Mouse (Mus musculus) midbrain, embryonic 10.5 days (tissue): ENCODE measurements around the gene Rcbtb1. TPM values are rescaled to one million over a fixed set of nuclear protein-coding genes. Genes with fewer than 3 reads are reported as not detected.
"Not testable (repeated sequence)": the region's sequence is repeated elsewhere in the genome, so short reads cannot be mapped to it uniquely, and the experiment has no call there.

Source experiments
- DNase-seq: peaks from one replicate; pipeline ENCODE4 v3.0.0-alpha.2; 2017; ENCODE audit warnings: low spot score
- H3K27ac ChIP-seq: fragments of 300-500 bp; sonication (generic); replicated peaks from 2 replicates; pipeline ENCODE4 v1.5.1; 2016; ENCODE audit warnings: mild to moderate bottlenecking
- H3K27me3 ChIP-seq: fragments of 300-500 bp; sonication (generic); 2 replicates; pipeline ENCODE4 v1.6.1; 2016; ENCODE audit warnings: low read depth, mild to moderate bottlenecking; ENCODE audit not compliant: poor library complexity, severe bottlenecking
- H3K36me3 ChIP-seq: fragments of 300-500 bp; sonication (generic); 2 replicates; pipeline ENCODE4 v1.6.1; 2016; ENCODE audit warnings: mild to moderate bottlenecking, moderate library complexity
- H3K4me1 ChIP-seq: fragments of 300-500 bp; sonication (generic); 2 replicates; pipeline ENCODE4 v1.6.1; 2016
- H3K4me3 ChIP-seq: fragments of 300-500 bp; sonication (generic); 2 replicates; pipeline ENCODE4 v1.5.1; 2016; ENCODE audit warnings: mild to moderate bottlenecking, moderate library complexity
- H3K9me3 ChIP-seq: fragments of 300-500 bp; sonication (generic); replicated peaks from 2 replicates; pipeline ENCODE4 v1.6.1; 2016; ENCODE audit warnings: mild to moderate bottlenecking
- WGBS: fragments of 180-500 bp; shearing (Covaris S2); methylation state at CpG from one replicate; pipeline ENCODE4 v1.1.7; 2016; 5-methylcytosine and 5-hydroxymethylcytosine counted together
- polyA plus RNA-seq: library from polyadenylated mRNA; unstranded; fragments of >200 nt; fragmentation: Nextera tagmentation; extraction: Ambion mirVana; gene quantifications from 2 replicates; pipeline ENCODE4 v1.2.1, GENCODE M21; 2016

Gene Rcbtb1
- polyA plus RNA-seq, 1 experiment from 2014 or later = 114 TPM

DNA sequence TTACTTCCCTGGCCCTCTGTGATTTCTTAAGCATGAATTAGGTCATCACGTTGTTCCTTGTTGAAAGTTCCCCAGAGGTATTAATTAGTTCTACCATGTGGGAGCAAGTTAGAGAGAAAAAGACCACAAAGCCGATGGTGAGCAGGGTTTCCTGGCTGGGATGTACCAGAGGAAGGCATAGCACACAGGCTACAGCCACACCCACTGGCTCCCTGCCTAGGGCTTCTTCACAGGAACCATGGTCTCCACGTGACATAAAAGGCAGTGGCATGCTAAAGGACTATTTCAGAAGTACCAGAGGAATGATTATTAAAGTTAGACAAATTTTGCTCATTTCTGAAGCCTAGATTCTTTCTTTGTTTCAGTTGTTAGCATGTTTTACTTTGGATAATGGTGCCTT is 18.2 kb downstream of the Rcbtb1 start:
- Histone ChIP-seq H3K27ac (no peak overlapping the region), H3K9me3 (no peaks in the 10 kb centered on the region), H3K4me1 (no peaks in the 10 kb centered on the region), H3K36me3 (peaks cover 99% of the 10 kb centered on the region), H3K4me3 (no peak overlapping the region), H3K27me3 (no peaks in the 10 kb centered on the region)
- WGBS = 93% methylated on average over 3 of the region's 3 CpGs
- DNase-seq = no peak

DNA sequence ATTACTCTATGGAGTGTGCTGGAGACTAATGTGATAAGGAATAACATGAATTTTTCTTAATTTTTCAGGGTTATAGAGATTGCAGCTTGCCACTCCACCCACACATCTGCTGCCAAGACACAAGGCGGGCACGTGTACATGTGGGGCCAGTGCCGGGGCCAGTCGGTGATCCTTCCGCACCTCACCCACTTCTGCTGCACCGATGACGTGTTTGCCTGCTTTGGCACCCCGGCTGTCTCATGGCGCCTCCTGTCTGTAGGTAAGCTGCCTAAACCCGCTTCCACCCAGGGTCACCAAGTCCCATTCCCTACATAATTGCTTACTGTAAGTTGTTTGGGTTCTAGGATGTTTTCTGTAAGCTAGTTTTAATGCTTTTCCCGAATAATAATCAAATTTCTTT is 25.2 kb downstream of the Rcbtb1 start:
- no peaks in the 10 kb centered on the region for H3K9me3 ChIP-seq
- DNase-seq = no peak
- no peaks in the 10 kb centered on the region for H3K27me3 ChIP-seq
- 95% methylated on average over 11 of the region's 11 CpGs for WGBS
- H3K4me3 ChIP-seq = no peak overlapping the region
- no peak overlapping the region for H3K27ac ChIP-seq
- H3K4me1 ChIP-seq = no peaks in the 10 kb centered on the region
- peaks cover 100% of the 10 kb centered on the region for H3K36me3 ChIP-seq

DNA sequence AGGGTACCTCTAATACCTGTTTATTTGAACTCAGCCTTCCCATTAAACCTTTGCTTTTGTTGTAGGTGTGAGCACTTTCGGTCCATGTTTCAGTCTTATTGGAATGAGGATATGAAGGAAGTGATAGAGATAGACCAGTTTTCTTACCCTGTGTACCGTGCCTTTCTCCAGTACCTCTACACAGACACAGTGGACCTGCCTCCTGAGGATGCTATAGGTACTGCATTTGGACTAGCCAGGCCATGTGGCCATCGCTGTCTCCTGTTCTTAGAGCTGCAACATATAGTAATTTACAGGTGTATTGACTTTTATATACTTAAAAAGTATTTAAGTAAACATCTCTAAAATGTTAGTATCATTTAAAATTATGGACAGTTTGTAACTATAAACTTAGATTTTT is 28.8 kb downstream of the Rcbtb1 start:
- H3K27me3 ChIP-seq = no peaks in the 10 kb centered on the region
- no peaks in the 10 kb centered on the region for H3K4me1 ChIP-seq
- no peak overlapping the region for H3K27ac ChIP-seq
- H3K36me3 ChIP-seq = peaks cover 100% of the 10 kb centered on the region
- H3K9me3 ChIP-seq = no peaks in the 10 kb centered on the region
- WGBS = 93% methylated on average over 3 of the region's 3 CpGs
- no peak for DNase-seq
- no peak overlapping the region for H3K4me3 ChIP-seq

DNA sequence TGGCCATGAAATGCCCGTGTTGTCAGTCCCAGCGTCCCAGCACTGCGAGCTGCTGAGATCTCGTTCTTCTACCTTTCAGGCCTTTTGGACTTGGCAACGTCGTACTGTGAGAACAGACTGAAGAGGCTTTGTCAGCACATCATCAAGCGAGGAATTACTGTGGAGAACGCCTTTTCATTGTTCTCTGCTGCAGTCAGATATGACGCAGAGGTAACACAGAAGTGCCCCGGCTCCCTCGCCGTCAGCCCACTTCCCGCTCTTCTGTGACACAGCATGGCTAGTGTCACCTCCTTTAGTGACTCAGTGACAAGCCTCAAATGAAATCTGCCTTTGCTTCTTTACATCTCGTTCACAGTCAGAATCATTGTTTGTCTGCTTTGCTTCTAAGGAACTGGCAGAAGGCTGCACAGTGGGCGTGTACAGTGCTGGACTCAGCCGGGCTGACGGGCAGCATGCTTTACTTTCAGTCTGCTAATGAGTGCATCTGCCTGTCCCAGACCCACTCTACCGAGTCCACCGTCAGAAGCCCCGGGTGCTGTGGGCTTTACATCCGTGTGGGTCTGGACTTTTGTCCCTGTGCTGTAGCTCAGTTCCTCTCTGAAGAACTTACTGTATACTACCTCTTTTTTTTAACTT is 29.4 kb downstream of the Rcbtb1 start:
- Histone ChIP-seq H3K9me3 (no peaks in the 10 kb centered on the region), H3K36me3 (peaks cover 100% of the 10 kb centered on the region), H3K27ac (no peak overlapping the region), H3K4me1 (no peaks in the 10 kb centered on the region), H3K4me3 (no peak overlapping the region), H3K27me3 (no peaks in the 10 kb centered on the region)
- WGBS = 95% methylated on average over 21 of the region's 21 CpGs
- no peak for DNase-seq

DNA sequence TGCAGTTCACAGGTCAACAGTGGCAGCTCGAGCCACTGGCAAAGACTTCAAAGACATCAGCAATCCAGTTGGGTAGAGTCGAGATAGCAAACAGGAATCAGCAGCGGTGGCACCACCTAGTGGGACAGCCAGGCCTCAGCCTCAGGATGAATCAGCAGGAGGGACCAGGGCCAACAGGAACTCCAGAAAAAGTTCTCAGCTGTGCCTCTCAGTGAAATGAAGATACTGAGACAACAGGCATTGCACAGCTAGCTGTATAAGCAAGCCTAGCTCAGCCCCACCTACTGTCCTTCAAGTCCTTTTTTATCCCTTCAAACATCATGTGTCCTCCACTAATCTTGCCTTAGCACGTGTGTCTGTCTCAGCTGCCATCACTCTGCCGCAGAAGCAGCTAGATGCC is 31.0 kb downstream of the Rcbtb1 start:
- H3K4me3 ChIP-seq = no peak overlapping the region
- H3K9me3 ChIP-seq = no peaks in the 10 kb centered on the region; the same call in 1 of the 2 replicates
- WGBS = 75% methylated on average over 5 of the region's 5 CpGs
- H3K27ac ChIP-seq = no peak overlapping the region
- H3K27me3 ChIP-seq = no peaks in the 10 kb centered on the region
- no peak for DNase-seq
- H3K4me1 ChIP-seq = no peaks in the 10 kb centered on the region
- peaks cover 100% of the 10 kb centered on the region for H3K36me3 ChIP-seq

DNA sequence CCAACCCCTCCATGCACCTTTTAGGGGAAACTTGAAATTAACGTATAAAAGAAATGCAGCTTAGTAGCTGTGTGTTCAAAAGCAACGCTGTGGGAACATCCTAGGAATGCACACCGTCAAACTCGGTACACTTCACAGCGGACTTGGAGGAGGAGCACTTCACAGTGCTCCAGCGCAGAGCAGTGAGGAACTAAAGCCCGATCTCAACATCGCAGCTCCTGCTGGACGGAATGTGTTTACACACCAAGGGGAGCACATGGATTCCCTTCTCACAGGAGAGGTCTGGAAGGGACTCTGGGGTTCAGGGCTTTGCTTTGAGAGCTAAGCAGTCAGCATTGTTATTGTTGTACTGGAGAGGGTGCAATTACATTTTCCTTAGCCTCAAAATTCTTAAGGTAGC is 32.6 kb downstream of the Rcbtb1 start:
- DNase-seq = no peak
- Histone ChIP-seq H3K27ac (no peak overlapping the region), H3K36me3 (peaks cover 100% of the 10 kb centered on the region), H3K4me3 (no peak overlapping the region), H3K9me3 (peaks cover 12% of the 10 kb centered on the region), H3K4me1 (no peaks in the 10 kb centered on the region), H3K27me3 (no peaks in the 10 kb centered on the region)
- WGBS = 95% methylated on average over 9 of the region's 9 CpGs

DNA sequence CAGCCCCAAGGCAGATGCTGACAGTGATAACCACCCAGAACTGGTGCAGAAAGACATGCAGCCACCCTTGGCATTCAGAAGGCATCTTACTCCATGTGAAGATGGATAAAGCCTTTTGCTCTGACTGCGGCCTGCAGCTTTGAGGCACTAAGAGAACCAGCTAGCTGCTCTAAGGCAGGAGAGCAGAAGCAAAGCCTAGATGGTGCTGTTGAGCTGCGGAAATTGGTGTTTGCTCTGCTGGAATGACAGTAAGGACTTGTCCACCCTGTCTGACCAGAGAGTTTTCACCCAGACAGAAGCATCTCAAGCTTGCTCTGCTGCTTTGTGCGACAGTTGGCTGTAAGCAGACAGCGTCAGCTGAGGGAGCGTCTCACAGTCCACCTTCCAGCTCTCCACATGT is 49.3 kb downstream of the Rcbtb1 start:
- not testable (repeated sequence) for H3K36me3 ChIP-seq, DNase-seq, H3K4me1 ChIP-seq, H3K27ac ChIP-seq, H3K4me3 ChIP-seq, H3K9me3 ChIP-seq, H3K27me3 ChIP-seq
- WGBS = 66% methylated on average over 5 of the region's 5 CpGs

DNA sequence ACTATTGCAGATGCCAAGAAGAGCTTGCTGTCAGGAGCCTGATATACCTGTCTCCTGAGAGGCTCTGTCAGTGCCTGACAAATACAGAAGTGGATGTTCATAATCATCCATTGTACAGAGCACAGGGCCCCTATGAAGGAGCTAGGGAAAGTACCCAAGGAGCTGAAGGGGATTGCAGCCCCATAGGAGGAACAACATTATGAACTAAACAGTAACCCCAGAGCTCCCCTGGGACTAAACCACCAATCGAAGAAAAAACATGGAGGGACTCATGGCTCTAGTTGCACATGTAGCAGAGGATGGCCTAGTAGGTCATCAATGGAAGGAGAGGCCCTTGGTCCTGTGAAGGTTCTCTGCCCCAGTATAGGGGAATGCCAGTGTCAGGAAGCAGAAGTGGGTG is 54.9 kb downstream of the Rcbtb1 start:
- not testable (repeated sequence) for H3K4me1 ChIP-seq, H3K27me3 ChIP-seq, H3K27ac ChIP-seq, H3K36me3 ChIP-seq, H3K9me3 ChIP-seq, H3K4me3 ChIP-seq, DNase-seq
- WGBS = 86% methylated on average over 1 of the region's 1 CpGs

DNA sequence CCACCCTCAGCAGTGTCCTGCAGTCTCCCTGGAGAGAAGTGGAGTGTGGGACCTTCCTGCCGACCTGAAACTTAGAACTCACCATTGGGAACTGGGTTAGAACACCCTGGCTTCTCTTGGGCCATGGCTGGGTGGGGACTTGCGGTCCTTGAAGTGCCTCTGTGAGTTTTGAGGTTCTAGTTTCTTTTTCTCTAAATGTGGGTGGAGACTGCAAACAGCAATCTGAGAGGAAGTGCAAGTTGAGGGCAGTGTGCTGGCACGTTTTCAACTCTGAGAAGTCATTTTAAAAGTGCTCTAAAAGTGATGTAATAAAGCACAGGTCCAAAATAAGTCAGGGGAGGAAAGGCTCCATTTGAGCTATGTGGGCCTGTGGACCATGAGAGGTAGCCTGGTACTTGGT is 59.0 kb downstream of the Rcbtb1 start, which contains the start of gene Gm6904:
TSS of gene Gm6904 (minus strand) at position 161 of the 400 bp plus-strand sequence.
- WGBS = 81% methylated on average over 3 of the region's 3 CpGs
- Histone ChIP-seq H3K4me1 (no peaks in the 10 kb centered on the region), H3K9me3 (no peaks in the 10 kb centered on the region), H3K4me3 (no peak within 1 kb of the TSS), H3K36me3 (no peaks in the 10 kb centered on the region), H3K27me3 (no peaks in the 10 kb centered on the region), H3K27ac (no peak within 1 kb of the TSS)
- DNase-seq = no peak

DNA sequence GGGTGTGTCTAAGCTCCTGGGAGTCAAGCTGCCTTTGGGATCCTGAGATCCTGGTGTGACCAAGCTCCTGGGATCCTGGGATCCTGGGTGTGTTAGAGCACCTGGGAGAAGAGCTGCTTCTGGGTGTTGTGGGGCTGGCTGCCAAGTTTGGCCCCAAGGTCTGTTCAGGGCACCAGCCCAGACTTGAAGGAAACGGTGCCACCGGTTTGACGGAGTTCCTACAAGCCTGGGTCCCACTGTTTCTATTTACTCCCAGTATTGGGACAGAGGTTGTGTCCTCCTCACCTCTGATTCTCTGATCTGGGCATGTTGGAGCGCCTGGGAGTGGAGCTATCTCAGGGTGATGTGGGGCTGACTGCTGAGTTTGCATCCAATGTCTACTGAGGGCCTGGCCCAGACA is 74.0 kb downstream of the Rcbtb1 start:
- H3K27ac ChIP-seq, H3K27me3 ChIP-seq, H3K4me1 ChIP-seq, DNase-seq, H3K9me3 ChIP-seq, H3K36me3 ChIP-seq, H3K4me3 ChIP-seq: not testable (repeated sequence)
- WGBS = 92% methylated on average over 4 of the region's 4 CpGs

Other genes with a start within 250 kb of the Rcbtb1 start
- not detected in 2 replicates for gene 1700129C05Rik, start 58.3 kb upstream of the Rcbtb1 start, polyA plus RNA-seq
- not detected in 2 replicates for gene Gm5142, start 22.5 kb upstream of the Rcbtb1 start, polyA plus RNA-seq
- not detected in 2 replicates for gene Gm6904, start 59.0 kb downstream of the Rcbtb1 start, polyA plus RNA-seq
- not detected in 2 replicates for gene Phf11a, start 96.3 kb downstream of the Rcbtb1 start, polyA plus RNA-seq
- 0.27 TPM in 1 of 2 replicates, not detected in the other for gene Phf11b, start 140.1 kb downstream of the Rcbtb1 start, polyA plus RNA-seq
- 0.25 and 0.30 TPM in 2 replicates for gene Phf11d, start 164.3 kb downstream of the Rcbtb1 start, polyA plus RNA-seq
- gene Phf11c, start 194.2 kb downstream of the Rcbtb1 start, polyA plus RNA-seq = 0.67 TPM in 2 replicates
- gene Setdb2, start 239.7 kb downstream of the Rcbtb1 start, polyA plus RNA-seq = 10.9 and 12.4 TPM in 2 replicates
- 38.9 and 44.2 TPM in 2 replicates for gene Cab39l, start 239.8 kb downstream of the Rcbtb1 start, polyA plus RNA-seq